Mouse (Mus musculus) lung, postnatal 0 days (tissue): ENCODE measurements around the gene Nmur2. TPM values are rescaled to one million over a fixed set of nuclear protein-coding genes. Genes with fewer than 3 reads are reported as not detected.

Experiments used
- ATAC-seq: fragments of 200-750 bp; cut with Nextera tagmentation; 2 replicates; pipeline ENCODE4 v1.8.0; 2017; ENCODE audit warnings: moderate library complexity
- DNase-seq: peaks from one replicate; pipeline ENCODE4 v3.0.0-alpha.2; 2016; ENCODE audit warnings: low spot score
- H3K27ac ChIP-seq: fragments of 300-500 bp; sonication (generic); 2 replicates; pipeline ENCODE4 v1.5.1; 2014; ENCODE audit warnings: antibody characterized with exemption, mild to moderate bottlenecking, low read length, mixed read lengths
- H3K27me3 ChIP-seq: fragments of 300-500 bp; sonication (generic); replicated peaks from 2 replicates; pipeline ENCODE4 v1.6.1; 2014; ENCODE audit warnings: low read length, mixed read lengths; ENCODE audit not compliant: insufficient read depth
- H3K36me3 ChIP-seq: fragments of 300-500 bp; sonication (generic); 2 replicates; pipeline ENCODE4 v1.6.1; 2014; ENCODE audit warnings: low read length, mixed read lengths; ENCODE audit not compliant: insufficient read depth
- H3K4me1 ChIP-seq: fragments of 300-500 bp; sonication (generic); 2 replicates; pipeline ENCODE4 v1.6.1; 2014; ENCODE audit warnings: antibody characterized with exemption, low read depth, low read length, mixed read lengths; ENCODE audit not compliant: insufficient read depth
- H3K4me2 ChIP-seq: fragments of 300-500 bp; sonication (generic); replicated peaks from 2 replicates; pipeline ENCODE4 v1.6.1; 2014; ENCODE audit warnings: low read depth, mild to moderate bottlenecking, low read length, moderate library complexity, mixed read lengths
- H3K4me3 ChIP-seq: fragments of 300-500 bp; sonication (generic); 2 replicates; pipeline ENCODE4 v1.5.1; 2014; ENCODE audit warnings: low read depth, low read length
- H3K9ac ChIP-seq: fragments of 300-500 bp; sonication (generic); replicated peaks from 2 replicates; pipeline ENCODE4 v1.6.1; 2014; ENCODE audit warnings: low read depth, mild to moderate bottlenecking
- H3K9me3 ChIP-seq: fragments of 300-500 bp; sonication (generic); 2 replicates; pipeline ENCODE4 v1.6.1; 2016; ENCODE audit warnings: low read length, mixed read lengths
- CTCF ChIP-seq: IDR thresholded peaks from 2 replicates; pipeline ENCODE4 v1.5.1; 2016; ENCODE audit warnings: antibody characterized with exemption, mild to moderate bottlenecking
- EP300 ChIP-seq: IDR thresholded peaks from 2 replicates; pipeline ENCODE4 v1.6.1; 2016; ENCODE audit warnings: antibody characterized with exemption, mild to moderate bottlenecking, control low read depth
- WGBS: fragments of 180-500 bp; shearing (Covaris S2); extraction: QIAGEN DNeasy Blood & Tissue Kit; methylation state at CpG from one replicate; pipeline ENCODE4 v1.1.7; 2014; 5-methylcytosine and 5-hydroxymethylcytosine counted together
- polyA plus RNA-seq: library from polyadenylated mRNA; unstranded; fragments of >200 nt; fragmentation: Nextera tagmentation; extraction: Ambion mirVana; gene quantifications from 2 replicates; pipeline ENCODE4 v1.2.1, GENCODE M21; 2015

The Nmur2 gene
- polyA plus RNA-seq: not detected in 2 replicates

DNA sequence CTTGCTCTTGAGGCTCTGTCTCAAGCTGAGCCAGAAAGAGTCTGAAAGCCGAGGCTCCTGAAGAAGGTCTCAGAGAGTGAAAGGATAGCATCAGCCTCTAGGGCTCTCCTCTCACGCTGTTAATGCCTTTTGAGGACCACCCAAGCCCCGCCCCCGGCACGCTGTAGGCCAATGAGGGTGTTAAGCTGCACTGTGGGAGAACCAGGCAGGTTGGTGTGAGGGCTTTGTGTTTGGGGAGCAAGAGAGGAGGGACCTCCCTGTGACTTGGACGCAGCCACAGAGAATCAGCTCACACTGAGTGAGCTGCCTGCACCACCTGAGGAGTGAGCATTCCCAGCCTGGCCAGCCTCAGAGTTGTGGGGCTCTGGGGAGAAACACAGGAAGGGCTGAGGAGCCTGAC lies at the start of gene Nmur2:
Gene Nmur2, minus strand, starts transcription at position 94 of the 400 bp plus-strand sequence.
- Histone ChIP-seq H3K27ac (no peak within 1 kb of the TSS), H3K4me3 (no peak within 1 kb of the TSS), H3K36me3 (no peaks in the 10 kb centered on the region), H3K9me3 (no peaks in the 10 kb centered on the region), H3K9ac (no peak within 1 kb of the TSS), H3K27me3 (no peaks in the 10 kb centered on the region), H3K4me2 (no peak within 1 kb of the TSS), H3K4me1 (no peaks in the 10 kb centered on the region)
- DNase-seq (no peak), ATAC-seq (no peak)
- no peak for TF ChIP-seq CTCF
- no peak for TF ChIP-seq EP300
- WGBS: 0% methylated on average over 6 of the region's 6 CpGs

DNA sequence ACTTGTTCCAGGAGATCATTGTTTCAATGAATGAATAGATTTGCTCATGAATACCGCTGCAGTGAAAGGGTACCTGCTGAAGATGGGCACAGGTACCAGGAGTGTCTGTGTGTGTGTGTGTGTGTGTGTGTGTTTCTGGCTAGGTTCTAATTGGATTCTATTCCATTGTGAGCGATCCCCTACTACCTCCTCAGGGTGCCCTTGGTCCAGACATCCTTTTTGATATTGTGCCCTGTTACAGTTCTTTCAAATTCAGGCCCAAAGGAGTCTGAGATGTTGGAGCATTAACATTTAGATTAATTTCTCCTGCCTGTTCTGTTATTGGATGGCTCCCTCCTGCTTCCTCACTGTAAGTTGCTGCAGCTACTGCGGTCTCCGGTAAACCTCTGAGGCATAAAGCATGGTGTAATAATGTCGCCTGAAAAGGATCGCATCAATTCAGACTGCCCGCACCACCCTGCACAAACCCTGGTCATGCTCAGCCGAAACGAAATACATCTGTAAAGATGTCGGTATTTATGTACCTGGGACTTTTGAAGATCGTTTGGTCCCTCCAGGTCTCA lies 48.4 kb upstream of the Nmur2 start:
- TF ChIP-seq CTCF (no peak), EP300 (no peak)
- Histone ChIP-seq H3K27ac (no peak overlapping the region), H3K9ac (no peak overlapping the region), H3K9me3 (no peaks in the 10 kb centered on the region), H3K4me3 (no peak overlapping the region), H3K27me3 (no peaks in the 10 kb centered on the region), H3K36me3 (no peaks in the 10 kb centered on the region), H3K4me1 (no peaks in the 10 kb centered on the region), H3K4me2 (no peak overlapping the region)
- 88% methylated on average over 11 of the region's 11 CpGs for WGBS
- no peak for ATAC-seq
- no peak for DNase-seq

DNA sequence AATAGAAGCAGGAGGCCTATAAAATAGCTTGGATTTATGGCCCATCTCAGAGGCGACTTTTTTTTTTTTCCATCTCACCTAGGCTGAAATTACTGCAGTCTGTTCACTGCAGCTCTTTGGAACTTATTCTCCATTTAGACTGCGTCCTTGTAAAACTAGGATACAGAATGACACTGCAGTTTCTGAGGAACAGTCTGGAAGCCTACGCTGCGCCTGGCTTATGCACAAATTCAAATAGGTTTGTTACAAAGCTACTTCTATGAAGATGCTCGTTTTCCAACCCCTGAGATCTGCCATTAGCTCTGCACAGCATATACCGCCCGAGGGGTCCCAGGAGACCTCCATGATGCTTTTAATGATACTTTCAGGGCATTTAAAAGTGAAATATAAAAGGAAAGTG lies 31.3 kb upstream of the Nmur2 start:
- Histone ChIP-seq H3K27ac (no peak overlapping the region), H3K36me3 (no peaks in the 10 kb centered on the region), H3K9ac (no peak overlapping the region), H3K9me3 (no peaks in the 10 kb centered on the region), H3K27me3 (no peaks in the 10 kb centered on the region), H3K4me2 (no peak overlapping the region), H3K4me1 (no peaks in the 10 kb centered on the region), H3K4me3 (no peak overlapping the region)
- ATAC-seq: no peak
- no peak for TF ChIP-seq CTCF
- TF ChIP-seq EP300: no peak
- WGBS: 80% methylated on average over 7 of the region's 7 CpGs
- no peak for DNase-seq

DNA sequence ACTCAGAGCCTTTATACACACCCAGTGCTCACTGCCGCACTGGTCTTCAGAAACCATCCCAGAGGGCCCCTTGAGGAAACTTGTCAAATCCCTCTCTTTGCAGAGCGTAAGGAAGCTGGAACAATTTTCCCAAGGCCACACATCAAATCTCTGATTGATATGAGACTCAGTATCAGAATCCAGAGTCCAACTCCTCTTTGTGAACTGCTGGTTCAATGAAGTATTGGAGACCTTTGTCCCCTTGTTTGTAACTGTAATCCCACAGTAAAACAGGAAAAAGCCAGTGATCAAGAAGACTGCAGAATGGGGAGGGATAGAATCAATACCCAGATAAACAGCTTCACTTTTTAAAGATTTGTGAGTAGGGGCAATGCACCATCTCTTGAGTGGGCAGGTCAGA lies 28.8 kb upstream of the Nmur2 start:
- Histone ChIP-seq H3K4me2 (no peak overlapping the region), H3K4me1 (no peaks in the 10 kb centered on the region), H3K4me3 (no peak overlapping the region), H3K9ac (no peak overlapping the region), H3K9me3 (no peaks in the 10 kb centered on the region), H3K27me3 (no peaks in the 10 kb centered on the region), H3K27ac (no peak overlapping the region), H3K36me3 (no peaks in the 10 kb centered on the region)
- ATAC-seq (no peak), DNase-seq (no peak)
- no peak for TF ChIP-seq CTCF
- whole genome bisulfite sequencing: 72% methylated on average over 2 of the region's 2 CpGs

DNA sequence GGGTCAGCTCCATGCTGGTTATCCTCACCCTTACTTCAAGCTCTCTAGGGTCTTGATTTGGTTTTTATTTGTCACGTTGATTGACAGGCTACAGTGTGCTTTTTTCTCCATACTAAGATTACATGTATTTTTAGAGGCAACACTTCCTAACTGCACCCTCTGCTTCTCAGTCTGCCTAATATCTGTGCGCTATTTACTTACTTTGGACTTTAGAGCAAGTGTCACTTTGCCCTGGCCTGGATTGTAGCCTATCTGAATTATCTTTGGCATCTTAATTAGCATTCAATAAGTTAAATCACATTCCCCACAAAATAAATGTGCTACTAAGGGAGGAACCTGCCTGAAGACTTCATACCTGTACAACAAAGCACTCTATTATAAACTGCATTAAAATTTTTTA lies 24.3 kb upstream of the Nmur2 start:
- no peak for ATAC-seq
- no peak for DNase-seq
- TF ChIP-seq CTCF: no peak
- TF ChIP-seq EP300: no peak
- Histone ChIP-seq H3K4me1 (no peaks in the 10 kb centered on the region), H3K4me2 (no peak overlapping the region), H3K27me3 (no peaks in the 10 kb centered on the region), H3K36me3 (no peaks in the 10 kb centered on the region), H3K9ac (no peak overlapping the region), H3K9me3 (no peaks in the 10 kb centered on the region), H3K4me3 (no peak overlapping the region), H3K27ac (no peak overlapping the region)
- WGBS: 80% methylated on average over 2 of the region's 2 CpGs

DNA sequence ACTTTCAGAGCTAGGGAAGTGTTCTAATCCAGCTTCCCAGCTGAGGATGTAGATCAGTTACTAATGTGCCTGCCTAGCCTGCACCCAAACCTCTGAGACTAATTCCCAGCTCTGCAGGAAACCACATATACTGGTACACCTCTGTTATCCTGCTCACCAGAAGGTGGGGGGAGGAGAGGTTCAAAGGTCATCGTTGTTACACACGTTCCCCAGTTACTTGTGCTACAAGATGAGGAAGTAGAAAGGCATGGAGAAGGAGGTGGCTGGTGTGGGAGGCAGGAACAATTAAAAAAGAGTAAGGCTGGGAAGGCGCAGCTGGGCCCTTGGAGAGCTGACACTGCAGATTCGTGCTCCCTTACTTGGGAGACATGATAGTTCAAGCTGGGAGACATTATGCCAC lies 23.8 kb upstream of the Nmur2 start:
- Histone ChIP-seq H3K4me1 (no peaks in the 10 kb centered on the region), H3K4me3 (no peak overlapping the region), H3K36me3 (no peaks in the 10 kb centered on the region), H3K27ac (no peak overlapping the region), H3K9ac (no peak overlapping the region), H3K9me3 (no peaks in the 10 kb centered on the region), H3K4me2 (no peak overlapping the region), H3K27me3 (no peaks in the 10 kb centered on the region)
- no peak for TF ChIP-seq EP300
- no peak for TF ChIP-seq CTCF
- 39% methylated on average over 4 of the region's 4 CpGs for WGBS
- ATAC-seq (no peak), DNase-seq (no peak)

DNA sequence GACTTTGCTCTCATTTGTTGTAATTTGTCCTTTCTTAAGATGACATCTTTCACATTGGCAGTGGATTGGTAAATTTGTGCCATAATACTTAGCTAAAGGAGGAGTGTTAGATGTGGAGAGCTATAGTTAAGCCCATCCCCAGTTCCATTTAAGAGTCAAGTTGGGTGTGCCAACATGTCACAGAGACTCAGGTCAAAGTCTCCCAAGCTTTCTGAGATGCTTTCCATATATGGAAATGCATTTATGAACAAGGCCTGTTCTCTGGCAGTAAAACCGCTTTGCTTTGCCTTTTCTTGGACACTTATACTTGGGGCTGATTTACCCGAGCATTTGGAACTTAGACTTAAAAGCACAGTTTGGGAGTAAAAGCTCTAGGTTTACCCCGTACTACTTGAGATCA lies 18.4 kb upstream of the Nmur2 start:
- DNase-seq (no peak), ATAC-seq (no peak)
- Histone ChIP-seq H3K27me3 (no peaks in the 10 kb centered on the region), H3K27ac (no peak overlapping the region), H3K36me3 (no peaks in the 10 kb centered on the region), H3K4me1 (no peaks in the 10 kb centered on the region), H3K9me3 (no peaks in the 10 kb centered on the region), H3K4me3 (no peak overlapping the region), H3K9ac (no peak overlapping the region), H3K4me2 (no peak overlapping the region)
- 59% methylated on average over 3 of the region's 3 CpGs for WGBS
- no peak for TF ChIP-seq EP300
- no peak for TF ChIP-seq CTCF
